Mouse (Mus musculus) embryonic facial prominence, embryonic 14.5 days (tissue): ENCODE results near the gene D030056L22Rik. TPM values are rescaled to one million over a fixed set of nuclear protein-coding genes. Genes with fewer than 3 reads are reported as not detected.

Source experiments
- ATAC-seq: fragments of 200-750 bp; cut with Nextera tagmentation; 2 replicates; pipeline ENCODE4 v1.8.0; 2017; ENCODE audit warnings: low read depth, moderate number of reproducible peaks, moderate TSS enrichment
- DNase-seq: peaks from one replicate; pipeline ENCODE4 v3.0.0-alpha.2; 2015; ENCODE audit warnings: low spot score
- H3K27ac ChIP-seq: fragments of 300-500 bp; sonication (generic); replicated peaks from 2 replicates; pipeline ENCODE4 v1.5.1; 2014; ENCODE audit warnings: low read depth, mild to moderate bottlenecking, low read length, moderate library complexity
- H3K27me3 ChIP-seq: fragments of 300-500 bp; sonication (generic); replicated peaks from 2 replicates; pipeline ENCODE4 v1.6.1; 2014; ENCODE audit warnings: low read length; ENCODE audit not compliant: control insufficient read depth, insufficient read depth
- H3K36me3 ChIP-seq: fragments of 300-500 bp; sonication (generic); 2 replicates; pipeline ENCODE4 v1.6.1; 2014; ENCODE audit warnings: low read length, mixed read lengths; ENCODE audit not compliant: control insufficient read depth, insufficient read depth
- H3K4me1 ChIP-seq: fragments of 300-500 bp; sonication (generic); 2 replicates; pipeline ENCODE4 v1.6.1; 2014; ENCODE audit warnings: antibody characterized with exemption, low read length; ENCODE audit not compliant: control insufficient read depth, insufficient read depth
- H3K4me2 ChIP-seq: fragments of 300-500 bp; sonication (generic); 2 replicates; pipeline ENCODE4 v1.6.1; 2014; ENCODE audit warnings: low read depth, mild to moderate bottlenecking, low read length, moderate library complexity, mixed read lengths
- H3K4me3 ChIP-seq: fragments of 300-500 bp; sonication (generic); 2 replicates; pipeline ENCODE4 v1.5.1; 2014; ENCODE audit warnings: low read depth, mild to moderate bottlenecking, low read length
- H3K9ac ChIP-seq: fragments of 300-500 bp; sonication (generic); 2 replicates; pipeline ENCODE4 v1.6.1; 2014; ENCODE audit warnings: low read depth, mild to moderate bottlenecking, low read length, moderate library complexity, mixed read lengths
- H3K9me3 ChIP-seq: fragments of 300-500 bp; sonication (generic); 2 replicates; pipeline ENCODE4 v1.6.1; 2016; ENCODE audit warnings: low read length; ENCODE audit not compliant: control insufficient read depth
- WGBS: fragments of 180-500 bp; shearing (Covaris S2); extraction: QIAGEN DNeasy Blood & Tissue Kit; methylation state at CpG from one replicate; pipeline ENCODE4 v1.1.7; 2014; 5-methylcytosine and 5-hydroxymethylcytosine counted together
- polyA plus RNA-seq: library from polyadenylated mRNA; unstranded; fragments of >200 nt; fragmentation: Nextera tagmentation; extraction: Ambion mirVana; gene quantifications from 2 replicates; pipeline ENCODE4 v1.2.1, GENCODE M21; 2014

Gene D030056L22Rik
- 29.0 and 32.1 TPM in 2 replicates for polyA plus RNA-seq

DNA sequence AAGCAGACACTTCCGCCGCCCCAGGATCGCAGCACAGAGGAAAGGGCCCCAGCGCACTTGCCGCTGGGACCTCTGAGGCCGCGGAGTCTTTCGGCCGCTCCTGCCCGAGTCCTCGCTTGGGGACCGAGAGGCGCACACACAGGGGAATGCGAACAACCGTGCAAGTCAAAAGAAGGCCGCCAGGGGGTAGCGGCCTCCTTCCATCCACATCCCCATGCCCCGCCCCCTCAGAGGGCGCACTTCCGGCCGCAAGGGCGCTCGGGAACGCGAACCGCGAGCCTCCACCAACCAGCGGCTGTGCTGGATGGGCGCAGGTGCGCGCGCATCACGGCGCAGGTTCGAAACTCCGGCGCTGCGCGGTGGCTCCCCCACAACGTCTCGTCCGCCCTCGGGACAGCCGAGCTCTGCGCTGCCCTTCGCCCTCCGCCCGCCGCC lies at the start of gene D030056L22Rik:
Gene D030056L22Rik, plus strand, starts transcription at position 328 of the 435 bp plus-strand sequence.
- Histone ChIP-seq H3K9ac (peak within 1 kb of the TSS; percentile 89), H3K4me2 (peak within 1 kb of the TSS; percentile 89), H3K9me3 (no peaks in the 10 kb centered on the region), H3K27me3 (no peaks in the 10 kb centered on the region), H3K4me3 (peak within 1 kb of the TSS; percentile 88), H3K27ac (peak within 1 kb of the TSS; percentile 94), H3K4me1 (peaks cover 9% of the 10 kb centered on the region), H3K36me3 (0 out of 2 replicates have a peak, but pooled peaks cover 6% of the 10 kb centered on the region)
- DNase-seq (peak; percentile 98), ATAC-seq (peak; percentile 98)
- WGBS = 0% methylated on average over 19 of the region's 49 CpGs

DNA sequence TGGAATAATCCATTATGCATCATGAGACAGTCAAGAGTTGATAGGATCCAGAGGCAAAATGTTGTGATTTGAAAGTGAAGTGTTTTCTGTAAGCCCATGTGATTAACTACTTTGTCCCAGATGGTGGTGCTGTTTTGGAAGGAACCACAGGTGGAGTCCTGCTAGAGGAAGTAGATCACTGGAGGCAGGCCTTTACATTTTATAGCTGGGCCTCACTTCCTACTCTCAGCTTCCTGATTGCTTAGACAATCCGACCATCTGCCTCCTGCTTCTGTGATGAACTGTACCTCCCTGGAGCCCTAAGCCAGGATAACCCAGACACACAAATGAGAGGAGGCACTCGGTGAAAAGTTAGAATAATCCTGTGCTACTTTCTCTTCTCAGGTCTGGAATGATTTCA lies 49.1 kb upstream of the D030056L22Rik start:
- no peaks in the 10 kb centered on the region for H3K4me1 ChIP-seq
- H3K27ac ChIP-seq = no peak overlapping the region
- no peak for ATAC-seq
- DNase-seq = no peak
- no peak overlapping the region for H3K4me3 ChIP-seq
- no peaks in the 10 kb centered on the region for H3K27me3 ChIP-seq
- no peak overlapping the region for H3K9ac ChIP-seq
- H3K4me2 ChIP-seq = no peak overlapping the region
- 60% methylated on average over 2 of the region's 2 CpGs for WGBS
- no peaks in the 10 kb centered on the region for H3K9me3 ChIP-seq
- no peaks in the 10 kb centered on the region for H3K36me3 ChIP-seq

DNA sequence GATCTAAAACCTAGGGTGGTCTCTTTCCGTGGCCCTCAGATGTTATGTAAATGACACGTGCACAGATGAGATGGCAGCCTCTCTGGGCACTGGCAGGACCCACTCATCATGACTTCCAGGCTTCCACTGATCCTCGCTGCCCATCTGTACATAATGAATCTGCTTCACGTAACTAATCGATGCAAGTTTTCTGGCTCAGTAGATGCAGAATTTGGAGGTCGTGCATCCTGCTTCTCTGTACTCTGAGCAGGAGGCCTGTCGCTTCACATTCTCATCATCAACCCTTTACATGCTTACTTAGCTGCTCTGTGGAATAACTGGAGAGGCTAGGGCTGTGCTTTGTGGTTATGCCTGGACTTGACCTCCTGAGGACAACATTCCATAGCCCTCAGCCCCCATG lies 46.0 kb upstream of the D030056L22Rik start:
- Histone ChIP-seq H3K27me3 (no peaks in the 10 kb centered on the region), H3K9me3 (no peaks in the 10 kb centered on the region), H3K27ac (no peak overlapping the region), H3K4me3 (no peak overlapping the region), H3K4me2 (no peak overlapping the region), H3K4me1 (peaks cover 2% of the 10 kb centered on the region), H3K9ac (no peak overlapping the region), H3K36me3 (no peaks in the 10 kb centered on the region)
- peak; percentile 42 for DNase-seq
- ATAC-seq = no peak
- 64% methylated on average over 7 of the region's 7 CpGs for WGBS

DNA sequence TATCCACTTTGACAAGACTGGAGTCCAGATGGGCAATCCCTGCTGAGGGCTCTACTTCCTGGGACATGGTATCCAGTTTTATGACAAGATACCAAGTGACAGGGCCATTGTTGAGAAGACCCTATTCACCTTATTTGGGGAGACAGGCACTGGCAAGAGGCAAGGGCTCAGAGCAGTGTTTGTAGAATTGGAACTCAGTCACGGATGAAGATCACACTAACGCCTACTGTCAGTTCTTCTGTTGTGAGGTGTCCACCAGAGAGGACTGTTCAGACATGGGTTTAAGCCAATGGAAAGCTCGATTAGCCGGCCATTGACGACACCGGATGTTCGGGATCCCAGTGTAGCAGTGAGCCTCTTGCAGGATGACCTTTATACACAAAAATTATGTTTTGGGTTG lies 43.4 kb upstream of the D030056L22Rik start:
- 95% methylated on average over 7 of the region's 7 CpGs for WGBS
- DNase-seq (no peak), ATAC-seq (no peak)
- no peak overlapping the region for H3K4me2 ChIP-seq
- H3K4me3 ChIP-seq = no peak overlapping the region
- peaks cover 19% of the 10 kb centered on the region for H3K4me1 ChIP-seq
- no peak overlapping the region for H3K9ac ChIP-seq
- peak overlapping the region; percentile 86 for H3K27ac ChIP-seq
- no peaks in the 10 kb centered on the region for H3K36me3 ChIP-seq
- H3K9me3 ChIP-seq = no peaks in the 10 kb centered on the region
- no peaks in the 10 kb centered on the region for H3K27me3 ChIP-seq

DNA sequence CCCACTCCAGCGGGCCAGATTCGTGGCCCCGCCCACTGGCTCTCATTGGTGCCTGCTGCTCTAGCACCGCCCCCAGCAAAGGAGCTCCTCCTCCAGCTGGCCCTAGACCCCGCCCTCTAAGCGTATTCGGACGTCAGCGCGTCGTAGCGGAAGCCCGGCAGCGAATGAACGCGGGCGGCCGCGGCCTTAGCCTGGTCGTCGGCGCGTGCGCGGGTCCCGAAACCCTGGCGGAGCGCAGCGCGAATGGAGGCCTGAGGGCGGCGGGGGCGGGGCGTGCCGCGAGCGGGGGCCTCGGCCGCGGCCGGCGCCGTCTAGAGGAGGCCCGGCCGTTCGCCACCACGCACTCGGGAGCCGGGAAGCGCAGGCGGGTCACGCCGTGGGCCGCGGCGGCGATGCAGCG lies 42.4 kb upstream of the D030056L22Rik start, which contains the start of gene Carnmt1:
Gene Carnmt1, plus strand, starts transcription at position 157 of the 400 bp plus-strand sequence.
- Histone ChIP-seq H3K27ac (peak within 1 kb of the TSS; percentile 86), H3K4me2 (peak within 1 kb of the TSS; percentile 67), H3K4me3 (peak within 1 kb of the TSS; percentile 82), H3K4me1 (peaks cover 19% of the 10 kb centered on the region), H3K9ac (peak within 1 kb of the TSS; percentile 86), H3K9me3 (no peaks in the 10 kb centered on the region), H3K27me3 (no peaks in the 10 kb centered on the region), H3K36me3 (no peaks in the 10 kb centered on the region)
- 1% methylated on average over 28 of the region's 58 CpGs for WGBS
- DNase-seq = peak; percentile 99
- ATAC-seq = peak; percentile 97

DNA sequence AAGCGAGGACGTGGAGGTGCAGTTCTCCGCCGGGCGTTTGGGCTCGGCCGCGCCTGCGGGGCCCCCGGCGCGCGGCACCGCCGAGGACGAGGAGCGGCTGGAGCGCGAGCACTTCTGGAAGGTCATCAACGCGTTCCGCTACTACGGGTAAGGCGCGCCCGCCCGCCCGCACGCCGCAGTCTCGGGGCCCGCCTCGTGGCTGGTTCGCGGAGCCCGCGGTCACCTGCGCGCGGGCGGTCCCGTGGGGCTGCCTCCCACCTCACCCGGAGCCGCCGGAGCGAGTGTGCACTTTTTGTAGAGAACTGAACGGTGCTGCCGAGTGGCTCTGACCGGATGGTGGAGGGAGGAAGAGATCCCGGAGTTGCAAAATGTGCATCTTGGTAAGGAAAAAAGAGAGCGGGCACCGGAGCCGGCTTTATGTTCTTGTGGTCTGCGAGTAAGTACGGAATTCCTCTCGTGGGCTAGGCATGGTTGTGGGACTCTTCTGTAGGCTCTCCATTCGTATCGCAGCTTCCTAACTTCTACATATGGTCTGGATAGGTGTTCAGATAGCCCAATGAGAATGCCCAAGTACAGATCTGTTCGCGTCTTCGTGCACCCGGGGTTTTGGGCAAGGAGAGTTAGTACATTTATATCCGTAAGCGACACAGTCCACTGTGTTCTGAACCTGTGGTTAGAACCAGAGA lies 41.8 kb upstream of the D030056L22Rik start:
- peak overlapping the region; percentile 86 for H3K9ac ChIP-seq
- no peaks in the 10 kb centered on the region for H3K27me3 ChIP-seq
- H3K4me2 ChIP-seq = peak overlapping the region; percentile 67
- peak; percentile 66 for ATAC-seq
- H3K4me1 ChIP-seq = peaks cover 19% of the 10 kb centered on the region
- H3K9me3 ChIP-seq = no peaks in the 10 kb centered on the region
- H3K36me3 ChIP-seq = no peaks in the 10 kb centered on the region
- peak; percentile 50 for DNase-seq
- peak overlapping the region; percentile 82 for H3K4me3 ChIP-seq
- peak overlapping the region; percentile 86 for H3K27ac ChIP-seq
- whole genome bisulfite sequencing = 0% methylated on average over 48 of the region's 64 CpGs

DNA sequence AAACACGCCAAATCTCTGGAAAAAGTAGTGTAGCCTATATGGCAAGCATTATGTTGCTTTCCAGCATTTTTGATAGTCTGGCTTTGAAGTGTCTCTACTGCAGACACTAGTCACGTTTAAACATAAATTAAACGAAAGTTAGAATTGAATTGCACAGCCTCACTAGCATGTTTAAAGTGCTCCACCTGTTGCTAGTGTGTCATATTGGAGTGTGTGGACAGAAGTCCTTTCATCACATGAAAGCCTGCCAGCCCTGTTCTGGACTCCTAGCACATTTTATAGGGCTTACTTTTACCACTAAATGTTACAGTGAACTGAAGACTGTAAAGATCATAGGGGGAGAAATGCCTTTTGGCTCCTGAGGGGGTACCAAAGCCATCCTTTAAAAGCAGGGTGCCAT lies 40.5 kb upstream of the D030056L22Rik start:
- no peaks in the 10 kb centered on the region for H3K9me3 ChIP-seq
- no peak for DNase-seq
- peak overlapping the region; percentile 82 for H3K4me3 ChIP-seq
- 52% methylated on average over 3 of the region's 3 CpGs for WGBS
- H3K4me2 ChIP-seq = peak overlapping the region; percentile 67
- no peaks in the 10 kb centered on the region for H3K27me3 ChIP-seq
- H3K36me3 ChIP-seq = no peaks in the 10 kb centered on the region
- peaks cover 19% of the 10 kb centered on the region for H3K4me1 ChIP-seq
- no peak for ATAC-seq
- no peak overlapping the region for H3K27ac ChIP-seq
- H3K9ac ChIP-seq = 0 out of 2 replicates have a peak overlapping the region, but pooled peaks have one; percentile 86

DNA sequence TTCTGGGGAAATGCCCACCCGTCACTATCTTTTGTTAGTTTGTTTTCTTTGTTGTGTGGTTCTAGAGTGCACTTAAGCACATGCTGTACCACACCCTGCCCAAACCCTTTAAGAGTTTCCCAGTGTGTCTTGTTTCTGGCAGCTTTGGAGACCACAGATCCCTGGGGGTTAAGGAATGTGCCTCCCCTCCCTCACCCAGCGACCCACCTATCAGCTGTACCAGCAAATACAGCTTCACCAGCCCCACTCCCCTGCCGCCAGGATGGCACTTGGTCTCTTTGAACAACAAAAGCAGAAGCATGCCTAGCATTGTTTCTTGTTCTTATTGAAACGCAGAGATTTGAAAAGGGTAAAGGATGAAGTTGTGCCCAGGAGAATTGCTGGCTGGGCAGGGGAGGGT lies 39.9 kb upstream of the D030056L22Rik start:
- Histone ChIP-seq H3K4me2 (peak overlapping the region; percentile 67), H3K27me3 (no peaks in the 10 kb centered on the region), H3K36me3 (no peaks in the 10 kb centered on the region), H3K9ac (peak overlapping the region; percentile 25; the same call in 1 of the 2 replicates), H3K4me3 (peak overlapping the region; percentile 82; the same call in 1 of the 2 replicates), H3K4me1 (peaks cover 19% of the 10 kb centered on the region), H3K9me3 (no peaks in the 10 kb centered on the region), H3K27ac (no peak overlapping the region)
- WGBS = 34% methylated on average over 4 of the region's 4 CpGs
- no peak for ATAC-seq
- DNase-seq = no peak

DNA sequence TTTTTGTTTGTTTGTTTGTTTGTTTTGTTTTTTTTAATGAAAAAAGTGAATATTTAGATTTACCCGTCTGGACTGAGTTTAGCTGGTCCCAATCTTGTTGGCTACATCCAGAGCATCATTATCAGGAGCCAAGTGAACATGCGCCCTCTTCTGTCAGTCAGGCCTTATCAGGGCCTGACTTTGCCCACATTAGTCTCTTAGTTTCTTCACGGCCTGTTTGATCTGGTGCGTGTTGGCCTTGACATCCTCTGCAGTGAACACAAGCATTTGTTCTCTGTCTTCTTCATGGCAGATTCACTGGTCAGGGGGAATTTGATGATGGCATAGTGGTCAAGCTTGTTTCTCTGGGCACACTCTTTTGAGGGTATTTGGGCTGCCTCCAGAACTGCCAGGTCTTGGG lies 30.9 kb upstream of the D030056L22Rik start:
- H3K4me2 ChIP-seq = no peak overlapping the region
- no peaks in the 10 kb centered on the region for H3K4me1 ChIP-seq
- H3K9me3 ChIP-seq = no peaks in the 10 kb centered on the region
- WGBS = 72% methylated on average over 4 of the region's 4 CpGs
- no peak for ATAC-seq
- H3K9ac ChIP-seq = no peak overlapping the region
- no peak overlapping the region for H3K27ac ChIP-seq
- no peaks in the 10 kb centered on the region for H3K27me3 ChIP-seq
- no peak overlapping the region for H3K4me3 ChIP-seq
- DNase-seq = no peak
- peaks cover 30% of the 10 kb centered on the region for H3K36me3 ChIP-seq
